Mouse (Mus musculus): ENCODE data around the gene Ctnnd2. TPM values are rescaled to one million over a fixed set of nuclear protein-coding genes. Genes with fewer than 3 reads are reported as not detected.
"Not testable (repeated sequence)": the region's sequence is repeated elsewhere in the genome, so short reads cannot be mapped to it uniquely, and the experiment has no call there.

Gene Ctnnd2
- polyA plus RNA-seq (2012; rRNA removed), result 87.7 and 92.0 TPM in 2 replicates

DNA sequence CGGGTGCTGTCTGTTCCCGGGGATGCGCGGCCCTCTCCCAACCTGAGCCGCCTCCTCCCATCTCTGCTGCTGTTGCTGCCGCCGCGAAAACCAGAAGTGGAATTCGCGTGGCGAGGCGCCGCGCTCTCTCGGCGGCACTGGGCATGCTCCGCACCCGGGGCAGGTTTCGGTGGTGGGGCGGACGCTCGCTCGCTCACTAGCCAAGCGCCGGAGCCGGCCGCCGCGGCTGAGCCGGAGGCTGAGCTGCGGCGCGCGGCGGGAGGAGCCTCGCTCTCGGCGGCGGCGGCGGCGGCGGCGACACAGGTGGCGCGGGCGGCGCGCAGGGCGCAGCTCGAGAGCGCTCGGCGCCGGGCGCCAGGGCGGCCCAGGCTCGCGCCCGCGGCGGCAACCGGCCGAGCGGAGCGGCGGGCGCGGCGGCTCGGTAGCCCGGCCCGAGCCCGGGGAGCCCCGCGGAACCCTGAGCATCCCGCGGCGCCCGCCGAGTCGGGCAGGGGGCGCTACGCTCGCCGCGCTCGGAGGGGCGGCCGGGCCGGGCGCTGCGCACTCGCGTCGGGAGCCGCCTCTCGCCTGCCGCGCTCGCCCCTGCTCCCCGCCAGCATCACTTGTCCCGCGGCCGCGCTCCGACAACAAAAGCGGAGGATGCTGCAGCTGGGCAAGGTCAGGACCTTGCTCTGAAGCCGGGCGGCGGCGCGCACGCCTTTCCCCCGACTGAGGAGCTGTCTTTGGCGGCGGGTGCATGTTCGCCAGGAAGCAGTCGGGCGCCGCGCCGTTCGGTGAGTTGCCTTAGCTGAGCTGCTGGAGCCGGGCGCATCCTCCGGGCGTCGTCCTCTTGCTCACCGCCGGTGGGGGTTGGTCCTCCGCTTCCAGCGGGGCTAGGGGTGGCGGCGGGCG, at the start of gene Ctnnd2:
TSS of gene Ctnnd2 (plus strand) at position 203 of the 891 bp plus-strand sequence.
- 5% methylated on average over 128 of the region's 136 CpGs for WGBS
- peaks cover 4% of the 10 kb centered on the region; the same call in 1 of the 2 replicates for H3K4me1 ChIP-seq (ENCODE audit: control insufficient read depth, insufficient read depth, low read length)
- H3K4me3 ChIP-seq (replicated peaks; ENCODE audit: insufficient read depth, low read depth, low read length), result peak within 1 kb of the TSS; percentile 94
- peak within 1 kb of the TSS; percentile 83 for H3K27ac ChIP-seq (ENCODE audit: insufficient read depth, low read length)
- TF ChIP-seq CTCF (IDR thresholded peaks at IDR 0.05; ENCODE audit: borderline replicate concordance, insufficient read depth, low read depth, low read length) (no peak), POLR2A (IDR thresholded peaks at IDR 0.05; ENCODE audit: borderline replicate concordance, insufficient read depth, low read length) (peak; percentile 37)
- H3K27me3 ChIP-seq (ENCODE audit: control insufficient read depth, insufficient read depth, low read length), result no peaks in the 10 kb centered on the region
- DNase-seq, result peak; percentile 89 to 92

DNA sequence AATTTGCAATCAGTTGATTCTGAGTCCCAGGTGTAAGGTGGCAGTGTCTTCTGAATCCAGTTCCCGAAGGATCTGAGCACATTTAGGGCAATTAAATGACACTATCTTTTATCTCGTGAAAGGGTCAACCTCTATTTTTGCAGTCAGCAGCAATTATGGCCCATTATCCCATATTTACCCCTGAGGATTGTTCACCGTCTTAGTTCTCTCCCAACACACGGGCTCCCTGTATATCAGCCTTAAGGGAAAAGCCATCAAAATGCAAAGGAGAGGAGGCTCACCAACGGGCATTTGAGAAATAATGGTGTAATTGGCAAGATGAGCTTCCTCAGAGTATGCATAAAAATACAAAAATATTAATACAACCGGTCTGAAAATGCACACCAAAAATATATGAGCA, 41.7 kb upstream of the Ctnnd2 start:
- H3K27me3 ChIP-seq (ENCODE audit: control insufficient read depth, insufficient read depth, low read length), result no peaks in the 10 kb centered on the region

GRCm38 (mm10) chr15:30139626-30140025, 32.8 kb upstream of the Ctnnd2 start:
- not testable (repeated sequence) for DNase-seq; H3K4me1 ChIP-seq (ENCODE audit: control insufficient read depth, insufficient read depth, low read length); H3K27me3 ChIP-seq (ENCODE audit: control insufficient read depth, insufficient read depth, low read length); H3K4me3 ChIP-seq (replicated peaks; ENCODE audit: insufficient read depth, low read depth, low read length); H3K27ac ChIP-seq (ENCODE audit: insufficient read depth, low read length)
- 67% methylated on average over 1 of the region's 1 CpGs for WGBS

More for the DNA sequence above, 41.7 kb upstream of the Ctnnd2 start:
- no peak overlapping the region for H3K4me3 ChIP-seq (replicated peaks; ENCODE audit: insufficient read depth, low read depth, low read length)
- TF ChIP-seq CTCF (IDR thresholded peaks at IDR 0.05; ENCODE audit: borderline replicate concordance, insufficient read depth, low read depth, low read length) (no peak), POLR2A (IDR thresholded peaks at IDR 0.05; ENCODE audit: borderline replicate concordance, insufficient read depth, low read length) (no peak)
- no peak overlapping the region for H3K27ac ChIP-seq (ENCODE audit: insufficient read depth, low read length)
- WGBS, result 85% methylated on average over 6 of the region's 6 CpGs
- H3K4me1 ChIP-seq (ENCODE audit: control insufficient read depth, insufficient read depth, low read length), result no peaks in the 10 kb centered on the region
- DNase-seq, result no peak

- Histone ChIP-seq H3K27me3 (ENCODE audit: control insufficient read depth, insufficient read depth, low read length) (no peaks in the 10 kb centered on the region), H3K4me1 (ENCODE audit: control insufficient read depth, insufficient read depth, low read length) (no peaks in the 10 kb centered on the region), H3K4me3 (replicated peaks; ENCODE audit: insufficient read depth, low read depth, low read length) (no peak overlapping the region), H3K27ac (ENCODE audit: insufficient read depth, low read length) (no peak overlapping the region)
- TF ChIP-seq POLR2A (IDR thresholded peaks at IDR 0.05; ENCODE audit: borderline replicate concordance, insufficient read depth, low read length) (no peak), CTCF (IDR thresholded peaks at IDR 0.05; ENCODE audit: borderline replicate concordance, insufficient read depth, low read depth, low read length) (no peak)
- DNase-seq, result no peak
- 84% methylated on average over 2 of the region's 2 CpGs for WGBS
Measured at GRCm38 (mm10) chr15:30145413-30145812, 27.0 kb upstream of the Ctnnd2 start.

DNA sequence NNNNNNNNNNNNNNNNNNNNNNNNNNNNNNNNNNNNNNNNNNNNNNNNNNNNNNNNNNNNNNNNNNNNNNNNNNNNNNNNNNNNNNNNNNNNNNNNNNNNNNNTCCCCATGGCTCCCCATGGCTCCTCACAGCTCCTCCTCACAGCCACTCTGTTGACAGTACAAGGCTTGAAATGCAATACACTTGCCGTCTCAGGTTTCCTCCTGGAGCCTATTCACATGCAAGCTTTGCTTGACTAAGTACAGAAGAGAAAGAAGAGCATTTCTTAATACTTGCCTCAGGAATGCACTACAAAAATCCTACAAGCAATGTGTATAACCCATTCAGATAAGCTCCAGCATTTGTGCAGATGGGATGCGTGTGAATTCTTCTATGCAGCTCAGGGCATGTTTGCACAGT, 20.2 kb upstream of the Ctnnd2 start:
- no peaks in the 10 kb centered on the region for H3K4me1 ChIP-seq (ENCODE audit: control insufficient read depth, insufficient read depth, low read length)
- no peak overlapping the region for H3K27ac ChIP-seq (ENCODE audit: insufficient read depth, low read length)
- H3K27me3 ChIP-seq (ENCODE audit: control insufficient read depth, insufficient read depth, low read length), result no peaks in the 10 kb centered on the region
- no peak for TF ChIP-seq CTCF (IDR thresholded peaks at IDR 0.05; ENCODE audit: borderline replicate concordance, insufficient read depth, low read depth, low read length)
- TF ChIP-seq POLR2A (IDR thresholded peaks at IDR 0.05; ENCODE audit: borderline replicate concordance, insufficient read depth, low read length), result no peak
- no peak for DNase-seq
- 65% methylated on average over 2 of the region's 2 CpGs for WGBS
- no peak overlapping the region for H3K4me3 ChIP-seq (replicated peaks; ENCODE audit: insufficient read depth, low read depth, low read length)

DNA sequence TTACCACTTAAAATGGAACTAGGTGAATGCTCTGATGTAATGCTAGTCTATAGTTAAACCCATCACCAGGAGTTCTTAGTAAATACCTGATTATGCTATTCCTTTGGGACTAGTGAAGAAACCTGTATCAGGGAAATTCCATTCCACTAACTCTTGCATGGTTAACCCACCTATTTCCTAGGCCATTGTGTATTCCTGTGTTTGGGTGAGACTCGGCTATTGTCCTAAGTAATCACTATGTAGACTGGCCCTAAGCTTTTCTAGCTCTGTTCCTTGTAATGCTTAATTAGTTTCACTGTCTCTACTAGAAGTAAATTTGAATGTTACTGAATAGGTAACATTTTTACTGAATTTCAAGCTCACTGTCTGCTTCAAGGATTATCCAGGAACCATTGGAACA, 14.4 kb upstream of the Ctnnd2 start:
- no peaks in the 10 kb centered on the region for H3K27me3 ChIP-seq (ENCODE audit: control insufficient read depth, insufficient read depth, low read length)
- no peak overlapping the region for H3K4me3 ChIP-seq (replicated peaks; ENCODE audit: insufficient read depth, low read depth, low read length)
- H3K4me1 ChIP-seq (ENCODE audit: control insufficient read depth, insufficient read depth, low read length), result no peaks in the 10 kb centered on the region
- no peak for DNase-seq
- H3K27ac ChIP-seq (ENCODE audit: insufficient read depth, low read length), result no peak overlapping the region
- TF ChIP-seq CTCF (IDR thresholded peaks at IDR 0.05; ENCODE audit: borderline replicate concordance, insufficient read depth, low read depth, low read length) (no peak), POLR2A (IDR thresholded peaks at IDR 0.05; ENCODE audit: borderline replicate concordance, insufficient read depth, low read length) (no peak)
- WGBS, result 98% methylated on average over 1 of the region's 1 CpGs

GRCm38 (mm10) chr15:30170031-30170430, 2.4 kb upstream of the Ctnnd2 start:
- TF ChIP-seq CTCF (IDR thresholded peaks at IDR 0.05; ENCODE audit: borderline replicate concordance, insufficient read depth, low read depth, low read length) (peak; percentile 59), POLR2A (IDR thresholded peaks at IDR 0.05; ENCODE audit: borderline replicate concordance, insufficient read depth, low read length) (no peak)
- H3K4me3 ChIP-seq (replicated peaks; ENCODE audit: insufficient read depth, low read depth, low read length), result no peak overlapping the region
- no peaks in the 10 kb centered on the region for H3K27me3 ChIP-seq (ENCODE audit: control insufficient read depth, insufficient read depth, low read length)
- WGBS, result 72% methylated on average over 8 of the region's 8 CpGs
- peak in 1 of 2 experiments; percentile 32 for DNase-seq
- H3K4me1 ChIP-seq (ENCODE audit: control insufficient read depth, insufficient read depth, low read length), result peaks cover under 1% of the 10 kb centered on the region; the same call in 1 of the 2 replicates
- H3K27ac ChIP-seq (ENCODE audit: insufficient read depth, low read length), result no peak overlapping the region

All from cerebellum, adult 2 months (tissue).